Mouse (Mus musculus) WW6 (cell line): ENCODE results near the gene Fbxo39.
A peak's percentile ranks its signal among the peaks of the same experiment; 100 is the strongest.

Source experiments
- DNase-seq: peaks from one replicate; pipeline ENCODE4 v3.0.0-alpha.2; 2013; ENCODE audit warnings: low read depth, low spot score

Gene Fbxo39

GRCm38 (mm10) chr11:72314151-72314895 is at the start of gene Fbxo39:
Fbxo39 (plus strand) TSS chr11:72314444.
- DNase-seq, result peak; percentile 40

GRCm38 (mm10) chr11:72265483-72265882 is 48.8 kb upstream of the Fbxo39 start:
- no peak for DNase-seq

DNA sequence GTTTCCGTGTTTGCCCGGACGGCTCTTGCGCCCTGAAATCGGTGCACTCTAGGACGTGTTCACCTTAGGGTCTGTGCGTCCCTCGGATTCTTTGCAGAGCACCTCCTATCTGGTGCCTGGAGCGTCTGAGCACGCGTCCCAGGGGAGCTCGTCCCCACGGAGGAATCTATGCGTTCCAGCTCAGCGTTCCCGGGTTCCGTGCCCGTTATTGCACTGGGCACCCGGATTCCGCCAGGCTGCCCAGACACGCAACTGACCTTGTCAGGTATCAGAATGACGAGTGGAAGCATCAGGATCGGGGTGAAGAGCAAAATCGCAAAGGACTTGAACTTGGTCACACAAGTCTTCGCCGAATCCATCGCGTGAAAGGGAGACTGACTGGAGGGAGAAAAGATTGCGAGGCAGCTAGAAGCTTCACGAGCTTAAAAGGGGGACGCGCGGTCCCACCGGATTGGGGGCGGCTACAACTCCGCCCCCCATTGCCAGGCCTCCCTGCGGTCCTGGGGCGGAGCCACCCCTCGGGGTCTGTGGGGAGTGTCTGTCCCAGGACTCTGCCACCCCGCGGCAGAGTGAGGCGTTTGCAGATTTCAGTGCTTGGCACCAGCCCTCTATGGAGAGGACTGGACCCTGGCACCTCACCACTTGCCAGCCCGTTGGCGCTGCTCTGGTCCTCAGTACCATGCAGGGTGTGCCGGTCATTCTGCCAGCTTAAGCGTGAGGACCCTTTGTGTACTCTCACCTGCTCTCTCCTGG is 47.9 kb upstream of the Fbxo39 start:
- peak; percentile 65 for DNase-seq

DNA sequence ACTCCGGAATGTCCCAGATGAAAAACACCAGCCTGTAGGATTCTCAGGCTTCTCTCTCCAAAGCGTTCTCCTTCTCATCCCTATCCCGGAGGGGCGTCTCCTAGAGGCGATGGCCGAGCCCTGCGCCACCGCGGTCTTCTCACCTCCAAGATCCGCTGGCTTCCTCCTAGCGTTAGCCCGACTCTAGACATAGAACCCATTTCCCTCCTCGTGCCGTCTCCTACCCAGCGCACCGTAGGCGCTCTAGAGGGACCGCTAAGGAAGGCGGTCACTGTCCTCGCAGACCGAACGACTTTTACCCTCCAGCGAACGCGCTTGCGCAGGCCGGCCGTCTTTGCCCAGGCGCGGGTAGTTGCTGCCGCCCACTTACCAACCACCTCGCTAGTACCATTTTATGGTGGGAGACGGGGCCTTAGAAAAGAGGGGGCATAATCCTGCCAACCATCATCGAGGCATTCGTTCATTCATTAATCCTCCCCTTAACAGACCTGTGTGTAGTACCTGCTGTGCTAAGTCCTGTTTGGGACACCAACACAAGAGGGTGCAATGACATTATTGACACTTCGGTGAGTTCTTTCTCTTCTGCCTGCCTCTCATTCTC is 47.2 kb upstream of the Fbxo39 start, which contains the start of gene Slc13a5:
Gene Slc13a5 (minus strand): TSS at position 263 of the 601 bp plus-strand sequence.
- no peak for DNase-seq

- no peak for DNase-seq
Observed at GRCm38 (mm10) chr11:72271761-72272160, 42.5 kb upstream of the Fbxo39 start.

DNA sequence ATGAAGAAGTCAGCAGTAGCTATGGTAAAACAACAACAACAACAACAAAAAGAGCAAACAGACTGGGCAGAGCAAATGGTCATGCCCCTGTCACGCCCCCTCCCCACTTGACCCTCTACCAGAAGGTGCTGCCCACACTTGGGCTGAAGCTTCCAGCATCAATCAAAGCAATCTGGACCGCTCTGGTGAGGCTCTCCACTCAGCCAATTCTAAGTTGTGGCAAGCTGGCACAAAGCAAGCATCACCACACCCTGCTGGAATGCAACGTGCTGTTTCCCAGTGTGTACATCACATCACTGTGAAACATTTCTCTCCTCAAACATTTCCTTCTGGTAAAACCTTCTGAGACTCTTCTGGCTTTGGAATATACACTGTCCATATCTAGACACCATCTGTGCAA is 40.9 kb upstream of the Fbxo39 start:
- no peak for DNase-seq

- DNase-seq, result no peak
Observed at GRCm38 (mm10) chr11:72281143-72281851, 32.9 kb upstream of the Fbxo39 start.

GRCm38 (mm10) chr11:72281852-72282400 is 32.3 kb upstream of the Fbxo39 start:
- no peak for DNase-seq

DNA sequence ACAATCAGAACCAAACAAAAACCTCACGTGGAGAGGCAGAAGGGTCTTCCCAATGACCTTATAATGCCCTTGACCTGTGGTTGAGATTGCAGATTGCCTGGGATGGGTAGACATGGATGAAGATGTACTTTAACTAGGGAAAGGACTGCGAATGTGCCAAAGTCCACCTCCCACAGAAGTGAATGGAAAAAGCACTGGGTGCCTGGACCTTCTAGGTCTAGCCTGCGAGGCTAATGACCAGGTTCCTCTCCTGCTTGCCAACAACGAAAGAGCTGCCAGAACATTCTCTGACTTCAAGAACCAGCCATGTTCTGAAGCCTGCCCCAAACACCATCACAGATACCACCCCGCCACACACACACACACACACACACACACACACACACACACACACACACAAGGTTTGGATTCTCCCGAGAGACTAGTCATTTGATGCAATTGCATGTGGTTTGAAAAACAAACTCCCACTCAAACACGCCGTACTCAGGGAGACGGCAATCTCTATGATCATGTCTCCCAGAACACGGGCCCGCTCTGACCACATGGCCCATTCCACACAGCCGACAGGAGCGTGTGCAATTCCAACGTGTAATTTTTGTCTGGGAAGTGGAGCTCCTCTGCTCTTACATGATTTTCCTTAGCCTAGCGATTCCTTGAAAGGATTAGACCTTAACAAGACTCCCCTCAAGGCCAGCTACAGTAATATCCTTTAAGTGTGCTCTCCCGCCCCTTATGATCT is 30.6 kb upstream of the Fbxo39 start:
- DNase-seq, result no peak

- DNase-seq, result no peak
Observed at GRCm38 (mm10) chr11:72284532-72285182, 29.6 kb upstream of the Fbxo39 start.

- no peak for DNase-seq
Observed at GRCm38 (mm10) chr11:72285971-72286480, 28.2 kb upstream of the Fbxo39 start.

- DNase-seq, result no peak
Observed at GRCm38 (mm10) chr11:72286651-72287050, 27.6 kb upstream of the Fbxo39 start.

GRCm38 (mm10) chr11:72287126-72287525 is 27.1 kb upstream of the Fbxo39 start:
- no peak for DNase-seq

DNA sequence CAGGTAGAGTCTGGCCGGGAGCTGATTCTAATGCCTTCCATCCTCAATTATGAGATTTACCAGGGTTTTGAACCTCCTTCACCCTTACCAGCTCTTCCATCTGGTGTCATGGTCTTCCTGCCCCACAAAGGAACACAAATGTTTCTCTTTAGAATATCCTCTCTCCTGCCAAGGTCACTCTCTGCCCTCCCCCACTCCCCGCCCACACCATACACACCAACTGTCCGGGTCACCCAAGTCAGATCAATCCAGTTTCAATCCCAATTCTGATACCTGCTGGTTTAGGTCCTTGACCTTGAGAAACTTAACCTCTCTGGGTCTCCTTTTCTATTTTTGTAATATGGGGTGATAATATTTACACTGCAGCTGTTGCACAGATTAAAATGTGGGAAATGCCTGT is 26.7 kb upstream of the Fbxo39 start:
- DNase-seq, result no peak

GRCm38 (mm10) chr11:72293116-72293515 is 21.1 kb upstream of the Fbxo39 start:
- DNase-seq, result no peak

DNA sequence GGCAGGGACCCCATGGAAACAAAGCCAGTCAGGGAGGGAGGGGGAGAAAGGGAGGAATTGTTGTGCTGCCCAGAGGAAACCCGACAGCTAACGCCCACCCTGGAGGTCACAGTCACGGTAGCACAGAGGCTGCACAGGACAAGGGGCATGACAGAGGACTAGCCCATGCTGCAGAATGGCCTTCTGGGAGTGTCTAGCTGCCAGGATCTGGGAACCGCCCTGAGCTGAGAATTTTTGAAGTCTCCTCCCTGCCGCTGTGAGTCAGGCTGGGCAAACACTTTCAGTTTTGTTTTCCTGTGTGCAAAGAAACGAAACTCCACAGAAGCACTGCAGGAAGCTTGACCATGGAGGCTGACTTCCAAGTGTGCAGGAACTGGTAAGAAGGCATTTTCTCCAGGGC is 12.9 kb upstream of the Fbxo39 start, which contains the start of gene Xaf1:
Gene Xaf1 (plus strand): TSS at position 296 of the 400 bp plus-strand sequence.
- peak; percentile 56 for DNase-seq

DNA sequence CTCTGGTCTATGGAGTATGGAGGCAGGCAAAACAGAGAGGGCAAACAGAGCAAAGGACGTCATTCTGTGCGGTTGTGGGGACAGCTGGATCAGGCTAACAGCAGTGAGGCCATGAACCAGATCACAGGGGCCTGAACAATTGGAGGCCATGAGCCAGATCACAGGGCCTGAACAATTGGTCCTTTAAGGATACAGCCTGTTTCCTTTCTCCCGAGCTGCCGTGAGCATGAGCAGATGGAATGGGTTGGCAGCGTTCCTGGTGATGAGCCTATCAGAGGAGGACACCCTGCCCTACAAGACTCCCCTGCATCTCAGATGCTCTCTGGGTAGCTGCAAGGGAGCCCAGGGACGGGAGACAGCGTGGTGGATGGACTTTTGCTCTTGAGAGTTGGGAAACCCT is 12.0 kb upstream of the Fbxo39 start:
- no peak for DNase-seq

DNA sequence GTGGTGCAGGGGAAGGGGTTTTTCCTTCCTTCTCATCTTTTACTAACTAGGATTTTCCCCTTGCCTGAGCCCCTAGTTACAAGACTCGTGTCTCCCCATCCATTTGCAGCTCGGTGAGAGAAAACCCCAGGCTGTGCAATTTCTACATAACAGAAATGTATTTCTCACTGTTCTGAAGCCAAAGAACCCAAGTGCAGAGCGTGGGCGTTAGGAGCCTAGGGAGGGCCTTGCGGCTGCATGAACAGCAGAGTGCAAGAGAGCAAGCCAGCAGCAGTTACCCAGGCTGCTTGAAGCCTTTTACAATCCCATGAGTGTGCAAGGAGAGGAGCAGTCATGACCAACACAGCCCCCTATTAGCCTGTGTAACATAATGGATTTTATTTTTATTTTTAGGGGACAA is 6.8 kb upstream of the Fbxo39 start:
- DNase-seq, result no peak

DNA sequence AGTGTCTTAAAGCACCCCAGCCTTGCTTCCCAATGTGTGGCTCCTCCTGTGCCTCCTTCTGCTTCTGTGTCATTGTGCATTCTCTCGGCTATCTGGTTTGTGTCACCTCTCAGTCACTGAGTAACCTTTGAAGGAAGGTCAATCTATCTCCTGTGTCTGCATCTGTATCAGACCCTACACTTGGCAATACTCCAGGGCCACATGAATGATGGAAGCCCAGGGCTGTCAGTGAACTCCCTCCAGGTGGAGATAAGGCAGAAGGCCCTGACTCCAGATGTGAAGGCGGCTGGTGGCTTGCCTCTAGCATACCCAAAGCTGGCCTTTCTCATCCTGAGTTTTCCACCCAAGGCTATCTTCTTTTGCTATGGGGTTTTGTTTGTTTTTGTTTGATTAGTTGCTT is 5.3 kb upstream of the Fbxo39 start:
- no peak for DNase-seq

DNA sequence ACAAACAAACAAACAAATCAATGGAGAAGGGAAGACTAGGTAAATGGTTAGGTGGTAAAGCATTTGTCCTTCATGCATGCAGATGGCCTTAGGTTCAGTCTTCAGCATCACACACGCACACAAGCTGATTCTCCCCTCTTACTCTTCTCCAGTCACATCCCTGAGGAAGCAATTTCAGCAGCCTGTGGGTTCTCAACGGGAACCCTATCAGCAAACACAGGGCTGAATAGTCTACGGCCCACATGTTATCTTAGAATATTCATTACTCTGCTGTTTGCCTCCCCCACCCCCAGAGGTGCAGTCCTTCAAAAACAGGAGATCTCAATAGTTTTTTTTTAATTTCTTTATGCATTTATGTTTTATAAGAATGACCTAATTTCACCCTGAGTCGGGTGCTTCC is 3.8 kb upstream of the Fbxo39 start:
- DNase-seq, result no peak
